In the genomic region with DNA sequence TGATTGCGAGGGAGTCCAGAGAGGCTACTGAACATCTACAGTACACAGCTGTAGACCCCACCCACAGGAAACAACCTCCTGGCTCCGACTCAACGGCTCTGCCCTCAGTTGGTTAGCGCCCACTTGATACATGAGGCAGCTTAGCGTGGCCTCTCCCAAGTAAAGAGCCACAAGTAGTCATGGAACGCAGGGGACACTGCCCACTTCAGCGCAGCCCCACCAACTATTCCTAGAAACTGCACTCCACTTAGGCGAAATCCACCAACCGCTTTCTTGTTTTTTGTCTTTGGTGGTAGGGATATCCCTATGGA, we compare ENCODE assay signal across 8 mouse cellular contexts. TPM values are rescaled to one million over a fixed set of nuclear protein-coding genes. Genes with fewer than 3 reads are reported as not detected.
A peak's percentile ranks its signal among the peaks of the same experiment; 100 is the strongest.
DNase-seq lines count a peak whose midpoint lies in the region; ATAC-seq lines count a peak whose summit lies in the region.

No protein-coding gene starts in this region.

- intact Hi-C loops in left cerebral cortex, postnatal 4 days (cut with DNase I) = no loop called here

- peak; percentile 23 for DNase-seq in cerebellum, adult 18-20 months
- DNase-seq in cerebellum, adult 11 months = no peak
- DNase-seq in lung, adult 18-20 months = peak; percentile 59 to 74
- peak; percentile 62 for DNase-seq in spleen, adult 12 weeks (ENCODE audit: low spot score)
- no peak for DNase-seq in left cerebral cortex, postnatal 4 days
- no peak for DNase-seq in adrenal gland, postnatal 25 days

- ATAC-seq in erythroid progenitor cell, adult 5-6 weeks (replicated peaks; ENCODE audit: low FRiP score, poor library complexity, severe bottlenecking) = peak; percentile 64
- ATAC-seq in inflammation-experienced regulatory T-cells, adult 6 months = peak; percentile 11

RNA-seq across cellular contexts. Expression of a gene that starts 0.9 kb away (rescaled TPM):
- total RNA-seq in erythroid progenitor cell, adult 5-6 weeks (2015; ENCODE audit: low replicate concordance) = 107 and 136 TPM in 2 replicates
- total RNA-seq in erythroid progenitor cell, adult 5-6 weeks (2017; ENCODE audit: low replicate concordance) = 57.0 and 72.9 TPM in 2 replicates
- 10 to 100 TPM in 2 of 3 experiments, 1 to 10 TPM in 1; 6.4 to 15.8 (median 12.6) TPM for polyA plus RNA-seq in inflammation-experienced regulatory T-cells, adult 6 months (2017; shearing (Covaris generic))
- total RNA-seq in left cerebral cortex, postnatal 4 days (2021) = 10 to 100 TPM; 42.0 to 44.1 TPM
- 40.2 and 42.4 TPM in 2 replicates for total RNA-seq in adrenal gland, postnatal 25 days (2021)

RNA-seq across cellular contexts. Expression of a gene that starts 1.2 kb away (rescaled TPM):
- 2.5 TPM in 1 of 2 replicates, not detected in the other for total RNA-seq in erythroid progenitor cell, adult 5-6 weeks (2015; ENCODE audit: low replicate concordance)
- 3.1 and 3.3 TPM in 2 replicates for total RNA-seq in erythroid progenitor cell, adult 5-6 weeks (2017; ENCODE audit: low replicate concordance)
- polyA plus RNA-seq in inflammation-experienced regulatory T-cells, adult 6 months (2017; shearing (Covaris generic)) = under 1 TPM in 1 of 3 experiments, not detected in 2; 0.91 TPM
- under 1 TPM; 0.58 to 0.64 TPM for total RNA-seq in left cerebral cortex, postnatal 4 days (2021)
- total RNA-seq in adrenal gland, postnatal 25 days (2021) = 0.57 and 0.67 TPM in 2 replicates

RNA-seq across cellular contexts. Expression of a gene that starts 24.8 kb away (rescaled TPM):
- 0.72 TPM in 1 of 2 replicates, not detected in the other for total RNA-seq in erythroid progenitor cell, adult 5-6 weeks (2015; ENCODE audit: low replicate concordance)
- 3.9 TPM in 1 of 2 replicates, not detected in the other for total RNA-seq in erythroid progenitor cell, adult 5-6 weeks (2017; ENCODE audit: low replicate concordance)
- polyA plus RNA-seq in inflammation-experienced regulatory T-cells, adult 6 months (2017; shearing (Covaris generic)) = 1 to 10 TPM; 2.1 to 3.5 (median 3.2) TPM
- 10 to 100 TPM; 22.7 to 26.0 TPM for total RNA-seq in left cerebral cortex, postnatal 4 days (2021)
- 15.9 and 17.5 TPM in 2 replicates for total RNA-seq in adrenal gland, postnatal 25 days (2021)

RNA-seq across cellular contexts. Expression of a gene that starts 25.0 kb away (rescaled TPM):
- 1.1 and 1.3 TPM in 2 replicates for total RNA-seq in erythroid progenitor cell, adult 5-6 weeks (2015; ENCODE audit: low replicate concordance)
- 6.4 and 8.1 TPM in 2 replicates for total RNA-seq in erythroid progenitor cell, adult 5-6 weeks (2017; ENCODE audit: low replicate concordance)
- polyA plus RNA-seq in inflammation-experienced regulatory T-cells, adult 6 months (2017; shearing (Covaris generic)) = 10 to 100 TPM; 13.0 to 21.1 (median 13.4) TPM
- total RNA-seq in left cerebral cortex, postnatal 4 days (2021) = 10 to 100 TPM; 52.0 to 55.4 TPM
- 50.5 and 54.7 TPM in 2 replicates for total RNA-seq in adrenal gland, postnatal 25 days (2021)

RNA-seq across cellular contexts. Expression of a gene that starts 46.5 kb away (rescaled TPM):
- not detected in 2 replicates for total RNA-seq in erythroid progenitor cell, adult 5-6 weeks (2015; ENCODE audit: low replicate concordance)
- total RNA-seq in erythroid progenitor cell, adult 5-6 weeks (2017; ENCODE audit: low replicate concordance) = not detected in 2 replicates
- not detected for polyA plus RNA-seq in inflammation-experienced regulatory T-cells, adult 6 months (2017; shearing (Covaris generic))
- total RNA-seq in left cerebral cortex, postnatal 4 days (2021) = under 1 TPM in 1 of 2 experiments, not detected in 1; 0.40 TPM
- total RNA-seq in adrenal gland, postnatal 25 days (2021) = 2.8 and 3.1 TPM in 2 replicates

Comparison
In these comparisons a context has a peak if more than half of its experiments do, and no peak if none do; other contexts are left out.
1. DNase-seq: peak in cerebellum, adult 18-20 months (2 of 2), lung, adult 18-20 months (2 of 2) and spleen, adult 12 weeks (single experiment); none in cerebellum, adult 11 months (single experiment), left cerebral cortex, postnatal 4 days (single experiment) and adrenal gland, postnatal 25 days (single experiment).